Mouse (Mus musculus) bone marrow macrophage, adult 2 months (primary cell): ENCODE data around the gene Lysmd3.

Experiments
- CTCF ChIP-seq: IDR thresholded peaks from 2 replicates; pipeline ENCODE4 v1.5.1; 2012; ENCODE audit warnings: low read depth, mild to moderate bottlenecking, low read length, moderate library complexity
- POLR2A ChIP-seq: IDR thresholded peaks from 2 replicates; pipeline ENCODE4 v1.6.1; 2012; ENCODE audit warnings: mild to moderate bottlenecking, low read depth, low read length, borderline replicate concordance

DNA sequence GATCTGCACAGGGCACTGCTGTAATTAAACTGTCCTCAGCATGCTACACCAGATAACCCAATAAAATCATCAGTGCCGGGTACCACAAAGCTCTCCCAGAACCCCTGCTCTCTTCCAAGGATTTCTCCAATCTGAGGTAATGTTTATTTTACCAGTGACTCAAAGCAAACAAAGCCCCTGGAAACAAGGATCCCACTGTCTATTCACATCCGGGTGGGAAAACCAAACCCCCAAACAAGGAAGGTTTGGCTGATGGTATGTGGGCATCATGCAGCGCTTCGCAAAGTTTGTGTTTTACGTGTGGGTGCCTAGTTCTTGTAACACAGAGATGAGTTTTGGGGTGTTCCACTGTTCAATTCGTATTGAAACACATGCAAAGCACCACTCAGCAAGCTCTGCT, 16.6 kb upstream of the Lysmd3 start:
- TF ChIP-seq CTCF (no peak), POLR2A (no peak)
